In the genomic region with DNA sequence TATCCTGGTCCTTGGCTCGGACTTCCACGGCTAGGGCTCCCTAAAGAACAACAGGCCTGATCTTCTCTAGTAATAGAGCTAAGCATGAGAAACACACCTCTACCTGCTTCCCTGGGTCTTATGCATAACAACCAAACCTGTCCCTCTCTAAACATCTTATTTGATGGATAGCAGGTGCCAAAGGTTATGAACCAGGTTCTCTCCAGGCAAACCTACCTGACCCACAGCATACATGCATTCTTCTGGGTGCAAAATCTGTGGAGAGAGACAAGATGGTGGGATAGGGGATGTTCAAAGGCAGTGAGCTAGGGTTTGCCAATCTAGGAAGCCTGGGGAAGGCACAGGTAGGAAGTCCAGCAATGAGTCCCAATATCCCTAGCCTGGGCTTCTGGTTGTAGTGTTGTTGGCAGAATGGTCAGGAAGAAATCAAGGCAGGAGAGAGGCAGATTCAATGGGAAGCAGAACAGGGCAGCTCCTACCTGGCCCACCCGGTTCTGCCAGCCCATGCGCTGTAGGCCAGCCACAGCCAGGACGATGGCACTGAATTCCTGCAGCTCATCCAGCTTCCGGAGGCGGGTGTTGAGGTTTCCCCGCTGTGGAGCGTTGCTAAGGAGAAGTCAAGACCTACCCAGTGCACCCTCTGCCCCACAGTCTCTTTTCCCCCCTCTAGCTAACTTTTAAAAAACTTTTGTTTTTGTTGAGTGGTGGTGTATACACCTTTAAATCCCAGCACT, we compare ENCODE assay signal across 8 mouse cellular contexts. TPM values are rescaled to one million over a fixed set of nuclear protein-coding genes. Genes with fewer than 3 reads are reported as not detected.
DNase-seq lines count a peak whose midpoint lies in the region; ATAC-seq and TF ChIP-seq lines count a peak whose summit lies in the region.

No protein-coding gene starts in this region.

- no peaks in the 10 kb centered on the region for H3K9me3 ChIP-seq in lung, embryonic 15.5 days
- H3K9me3 ChIP-seq in lung, postnatal 0 days (ENCODE audit: low read length), result no peaks in the 10 kb centered on the region
- no peaks in the 10 kb centered on the region for H3K9me3 ChIP-seq in embryonic facial prominence, embryonic 11.5 days (replicated peaks; ENCODE audit: control insufficient read depth, low read length)
- H3K9me3 ChIP-seq in hindbrain, embryonic 15.5 days, result no peaks in the 10 kb centered on the region

- no peak for TF ChIP-seq EP300 in lung, postnatal 0 days (IDR thresholded peaks at IDR 0.05)

- no peak for TF ChIP-seq CTCF in lung, postnatal 0 days (IDR thresholded peaks at IDR 0.05)

- H3K4me1 ChIP-seq in lung, embryonic 15.5 days, result peaks cover 24% of the 10 kb centered on the region
- peaks cover 5% of the 10 kb centered on the region for H3K4me1 ChIP-seq in lung, postnatal 0 days (ENCODE audit: insufficient read depth, low read depth, low read length)
- no peaks in the 10 kb centered on the region; the same call in 1 of the 2 replicates for H3K4me1 ChIP-seq in embryonic facial prominence, embryonic 11.5 days (ENCODE audit: control insufficient read depth, insufficient read depth, low read length)
- peaks cover 31% of the 10 kb centered on the region for H3K4me1 ChIP-seq in hindbrain, embryonic 15.5 days (replicated peaks)

- H3K36me3 ChIP-seq in lung, embryonic 15.5 days, result peaks cover 43% of the 10 kb centered on the region
- peaks cover 11% of the 10 kb centered on the region; the same call in 1 of the 2 replicates for H3K36me3 ChIP-seq in lung, postnatal 0 days (ENCODE audit: insufficient read depth, low read length)
- peaks cover 16% of the 10 kb centered on the region for H3K36me3 ChIP-seq in embryonic facial prominence, embryonic 11.5 days (replicated peaks; ENCODE audit: control insufficient read depth, insufficient read depth, low read depth, low read length)
- peaks cover 22% of the 10 kb centered on the region for H3K36me3 ChIP-seq in hindbrain, embryonic 15.5 days

- 64% methylated on average over 9 of the region's 9 CpGs for WGBS in lung, embryonic 15.5 days
- WGBS in lung, postnatal 0 days, result 53% methylated on average over 9 of the region's 9 CpGs
- WGBS in embryonic facial prominence, embryonic 11.5 days, result 69% methylated on average over 9 of the region's 9 CpGs
- WGBS in hindbrain, embryonic 15.5 days, result 69% methylated on average over 9 of the region's 9 CpGs

- no peak for ATAC-seq in lung, embryonic 15.5 days (ENCODE audit: borderline replicate concordance, extremely low read depth, low FRiP score, low TSS enrichment)
- no peak for ATAC-seq in lung, postnatal 0 days
- ATAC-seq in embryonic facial prominence, embryonic 11.5 days (replicated peaks; ENCODE audit: insufficient number of reproducible peaks, low FRiP score, low TSS enrichment, low read depth), result no peak
- ATAC-seq in hindbrain, embryonic 15.5 days (ENCODE audit: low FRiP score, low read depth), result no peak

- peak overlapping the region; percentile 75 for H3K4me3 ChIP-seq in lung, embryonic 15.5 days
- no peak overlapping the region for H3K4me3 ChIP-seq in lung, postnatal 0 days (ENCODE audit: low read depth, low read length)
- H3K4me3 ChIP-seq in embryonic facial prominence, embryonic 11.5 days (ENCODE audit: low read depth, low read length), result 0 out of 2 replicates have a peak overlapping the region, but pooled peaks have one; percentile 5
- peak overlapping the region; percentile 62; the same call in 1 of the 2 replicates for H3K4me3 ChIP-seq in hindbrain, embryonic 15.5 days

- peak overlapping the region; percentile 98 for H3K9ac ChIP-seq in lung, embryonic 15.5 days
- H3K9ac ChIP-seq in lung, postnatal 0 days (replicated peaks; ENCODE audit: low read depth), result no peak overlapping the region
- H3K9ac ChIP-seq in embryonic facial prominence, embryonic 11.5 days (replicated peaks; ENCODE audit: low read length), result no peak overlapping the region
- H3K9ac ChIP-seq in hindbrain, embryonic 15.5 days, result no peak overlapping the region

- peak overlapping the region; percentile 67 for H3K4me2 ChIP-seq in lung, embryonic 15.5 days
- no peak overlapping the region for H3K4me2 ChIP-seq in lung, postnatal 0 days (replicated peaks; ENCODE audit: low read depth, low read length)
- H3K4me2 ChIP-seq in embryonic facial prominence, embryonic 11.5 days (ENCODE audit: low read depth, low read length), result no peak overlapping the region; the same call in 1 of the 2 replicates
- H3K4me2 ChIP-seq in hindbrain, embryonic 15.5 days, result peak overlapping the region; percentile 88; the same call in 1 of the 2 replicates

- no peaks in the 10 kb centered on the region for H3K27me3 ChIP-seq in lung, embryonic 15.5 days
- H3K27me3 ChIP-seq in lung, postnatal 0 days (replicated peaks; ENCODE audit: insufficient read depth, low read length), result no peaks in the 10 kb centered on the region
- no peaks in the 10 kb centered on the region for H3K27me3 ChIP-seq in embryonic facial prominence, embryonic 11.5 days (ENCODE audit: control insufficient read depth, insufficient read depth, low read length)
- no peaks in the 10 kb centered on the region for H3K27me3 ChIP-seq in hindbrain, embryonic 15.5 days

- DNase-seq in lung, postnatal 0 days (ENCODE audit: low spot score), result no peak
- no peak for DNase-seq in embryonic facial prominence, embryonic 11.5 days (ENCODE audit: low spot score)
- DNase-seq in neural tube, embryonic 10.5 days (ENCODE audit: extremely low spot score, low spot score), result peak; percentile 32
- no peak for DNase-seq in gastrocnemius, postnatal 14 days
- DNase-seq in left cerebral cortex, postnatal 10 days (ENCODE audit: extremely low spot score in 1 of 2, low spot score in 2 of 2), result no peak
- no peak for DNase-seq in thymus, postnatal 0 days (ENCODE audit: low spot score)

- H3K27ac ChIP-seq in lung, embryonic 15.5 days, result 0 out of 2 replicates have a peak overlapping the region, but pooled peaks have one; percentile 23
- no peak overlapping the region for H3K27ac ChIP-seq in lung, postnatal 0 days (ENCODE audit: low read length)
- H3K27ac ChIP-seq in embryonic facial prominence, embryonic 11.5 days (replicated peaks; ENCODE audit: low read depth, low read length), result no peak overlapping the region; the same call in 1 of the 2 replicates
- no peak overlapping the region for H3K27ac ChIP-seq in hindbrain, embryonic 15.5 days (replicated peaks)

- intact Hi-C loops in gastrocnemius, postnatal 14 days (cut with DNase I; ENCODE audit: low total_unique reads), result no loop called here
- intact Hi-C loops in left cerebral cortex, postnatal 10 days (cut with DNase I), result loop anchor here (10.0 kb wide), 1 partner anchor 213 kb away; no protein-coding TSS in a partner anchor

RNA-seq across cellular contexts. Expression of gene H2afx, which starts 3.1 kb away (rescaled TPM):
- polyA plus RNA-seq in lung, embryonic 15.5 days (2015; fragmentation: Nextera tagmentation; extraction: Ambion mirVana), result 357 and 365 TPM in 2 replicates
- 50.0 and 52.7 TPM in 2 replicates for polyA plus RNA-seq in lung, postnatal 0 days (2015; fragmentation: Nextera tagmentation; extraction: Ambion mirVana)
- polyA plus RNA-seq in embryonic facial prominence, embryonic 11.5 days (2014; fragmentation: Nextera tagmentation; extraction: Ambion mirVana), result 412 and 427 TPM in 2 replicates
- polyA plus RNA-seq in hindbrain, embryonic 15.5 days (2015; fragmentation: Nextera tagmentation; extraction: Ambion mirVana), result 133 and 149 TPM in 2 replicates
- total RNA-seq in gastrocnemius, postnatal 14 days (2021), result 10 to 100 TPM; 21.7 to 24.8 TPM
- 10 to 100 TPM; 66.5 to 67.6 TPM for total RNA-seq in left cerebral cortex, postnatal 10 days (2021)
- polyA plus RNA-seq in thymus, postnatal 0 days (2015; fragmentation: Nextera tagmentation; extraction: Ambion mirVana), result 454 and 470 TPM in 2 replicates

RNA-seq across cellular contexts. Expression of gene Hmbs, which starts 6.4 kb away (rescaled TPM):
- polyA plus RNA-seq in lung, embryonic 15.5 days (2015; fragmentation: Nextera tagmentation; extraction: Ambion mirVana), result 123 and 135 TPM in 2 replicates
- 57.5 and 59.3 TPM in 2 replicates for polyA plus RNA-seq in lung, postnatal 0 days (2015; fragmentation: Nextera tagmentation; extraction: Ambion mirVana)
- 152 and 161 TPM in 2 replicates for polyA plus RNA-seq in embryonic facial prominence, embryonic 11.5 days (2014; fragmentation: Nextera tagmentation; extraction: Ambion mirVana)
- polyA plus RNA-seq in hindbrain, embryonic 15.5 days (2015; fragmentation: Nextera tagmentation; extraction: Ambion mirVana), result 64.8 and 64.9 TPM in 2 replicates
- total RNA-seq in gastrocnemius, postnatal 14 days (2021), result 10 to 100 TPM; 24.2 to 25.5 TPM
- total RNA-seq in left cerebral cortex, postnatal 10 days (2021), result 10 to 100 TPM; 20.5 to 24.0 TPM
- 74.7 and 79.0 TPM in 2 replicates for polyA plus RNA-seq in thymus, postnatal 0 days (2015; fragmentation: Nextera tagmentation; extraction: Ambion mirVana)

RNA-seq across cellular contexts. Expression of gene Dpagt1, which starts 11.8 kb away (rescaled TPM):
- polyA plus RNA-seq in lung, embryonic 15.5 days (2015; fragmentation: Nextera tagmentation; extraction: Ambion mirVana), result 33.5 and 36.5 TPM in 2 replicates
- polyA plus RNA-seq in lung, postnatal 0 days (2015; fragmentation: Nextera tagmentation; extraction: Ambion mirVana), result 38.3 and 42.1 TPM in 2 replicates
- 51.3 and 60.6 TPM in 2 replicates for polyA plus RNA-seq in embryonic facial prominence, embryonic 11.5 days (2014; fragmentation: Nextera tagmentation; extraction: Ambion mirVana)
- polyA plus RNA-seq in hindbrain, embryonic 15.5 days (2015; fragmentation: Nextera tagmentation; extraction: Ambion mirVana), result 37.5 and 38.7 TPM in 2 replicates
- 10 to 100 TPM; 12.5 to 14.0 TPM for total RNA-seq in gastrocnemius, postnatal 14 days (2021)
- 10 to 100 TPM; 15.5 to 17.9 TPM for total RNA-seq in left cerebral cortex, postnatal 10 days (2021)
- 25.7 and 25.8 TPM in 2 replicates for polyA plus RNA-seq in thymus, postnatal 0 days (2015; fragmentation: Nextera tagmentation; extraction: Ambion mirVana)

RNA-seq across cellular contexts. Expression of gene C2cd2l, which starts 17.5 kb away (rescaled TPM):
- 6.8 and 8.5 TPM in 2 replicates for polyA plus RNA-seq in lung, embryonic 15.5 days (2015; fragmentation: Nextera tagmentation; extraction: Ambion mirVana)
- polyA plus RNA-seq in lung, postnatal 0 days (2015; fragmentation: Nextera tagmentation; extraction: Ambion mirVana), result 8.1 and 10.3 TPM in 2 replicates
- 5.8 and 7.5 TPM in 2 replicates for polyA plus RNA-seq in embryonic facial prominence, embryonic 11.5 days (2014; fragmentation: Nextera tagmentation; extraction: Ambion mirVana)
- 28.7 and 29.3 TPM in 2 replicates for polyA plus RNA-seq in hindbrain, embryonic 15.5 days (2015; fragmentation: Nextera tagmentation; extraction: Ambion mirVana)
- total RNA-seq in gastrocnemius, postnatal 14 days (2021), result 10 to 100 TPM; 12.1 to 13.7 TPM
- total RNA-seq in left cerebral cortex, postnatal 10 days (2021), result 100 to 1,000 TPM; 151 to 158 TPM
- polyA plus RNA-seq in thymus, postnatal 0 days (2015; fragmentation: Nextera tagmentation; extraction: Ambion mirVana), result 11.0 and 11.2 TPM in 2 replicates

RNA-seq across cellular contexts. Expression of gene Vps11, which starts 23.9 kb away (rescaled TPM):
- 27.9 and 29.8 TPM in 2 replicates for polyA plus RNA-seq in lung, embryonic 15.5 days (2015; fragmentation: Nextera tagmentation; extraction: Ambion mirVana)
- 24.5 and 26.1 TPM in 2 replicates for polyA plus RNA-seq in lung, postnatal 0 days (2015; fragmentation: Nextera tagmentation; extraction: Ambion mirVana)
- polyA plus RNA-seq in embryonic facial prominence, embryonic 11.5 days (2014; fragmentation: Nextera tagmentation; extraction: Ambion mirVana), result 27.3 and 27.6 TPM in 2 replicates
- polyA plus RNA-seq in hindbrain, embryonic 15.5 days (2015; fragmentation: Nextera tagmentation; extraction: Ambion mirVana), result 40.3 and 45.0 TPM in 2 replicates
- total RNA-seq in gastrocnemius, postnatal 14 days (2021), result 10 to 100 TPM; 15.6 to 16.9 TPM
- 10 to 100 TPM; 42.6 to 49.1 TPM for total RNA-seq in left cerebral cortex, postnatal 10 days (2021)
- 30.1 and 30.5 TPM in 2 replicates for polyA plus RNA-seq in thymus, postnatal 0 days (2015; fragmentation: Nextera tagmentation; extraction: Ambion mirVana)

Comparison
In these comparisons a context has a peak if more than half of its experiments do, and no peak if none do; other contexts are left out.
1. H3K4me2 ChIP-seq: peak in lung, embryonic 15.5 days (single experiment) and hindbrain, embryonic 15.5 days (single experiment); none in lung, postnatal 0 days (single experiment) and embryonic facial prominence, embryonic 11.5 days (single experiment).